Mouse (Mus musculus): ENCODE measurements around the gene Ugt1a8.

GRCm38 (mm10) chr1:88226670-88227379, 139.2 kb downstream of the Ugt1a8 start, which contains the start of gene Mroh2a:
- TF ChIP-seq TAL1 (IDR thresholded peaks at IDR 0.05; ENCODE audit: low read length) (no peak), GATA1 (IDR thresholded peaks at IDR 0.05; ENCODE audit: low read length) (no peak)
